Mouse (Mus musculus) right cerebral cortex, postnatal 25 days (tissue): ENCODE results near the gene Map4k5.

Experiments
- DNase-seq: peaks from one replicate; pipeline ENCODE4 v3.0.0; 2022

Map4k5 gene

GRCm38 (mm10) chr12:69892371-69893251 is at the start of gene Map4k5, which contains the start of gene Atl1:
TSS of gene Map4k5 (minus strand) at chr12:69893200.
TSS of gene Atl1 (plus strand) at chr12:69892614.
- DNase-seq = peak; percentile 92

GRCm38 (mm10) chr12:69941655-69942329 is 48.8 kb upstream of the Map4k5 start:
- DNase-seq = no peak

- DNase-seq = no peak
Measured at GRCm38 (mm10) chr12:69939291-69939690, 46.3 kb upstream of the Map4k5 start.

GRCm38 (mm10) chr12:69937731-69938130 is 44.7 kb upstream of the Map4k5 start:
- DNase-seq = no peak

- DNase-seq = no peak
Measured at GRCm38 (mm10) chr12:69926716-69927115, 33.7 kb upstream of the Map4k5 start.

GRCm38 (mm10) chr12:69924012-69924411 is 31.0 kb upstream of the Map4k5 start:
- no peak for DNase-seq

- no peak for DNase-seq
Measured at GRCm38 (mm10) chr12:69923603-69924002, 30.6 kb upstream of the Map4k5 start.

GRCm38 (mm10) chr12:69923128-69923527 is 30.1 kb upstream of the Map4k5 start:
- DNase-seq = no peak

- no peak for DNase-seq
Measured at GRCm38 (mm10) chr12:69922099-69922498, 29.1 kb upstream of the Map4k5 start.

GRCm38 (mm10) chr12:69917870-69918269 is 24.9 kb upstream of the Map4k5 start:
- no peak for DNase-seq

- DNase-seq = no peak
Measured at GRCm38 (mm10) chr12:69912737-69913136, 19.7 kb upstream of the Map4k5 start.

GRCm38 (mm10) chr12:69911906-69912305 is 18.9 kb upstream of the Map4k5 start:
- DNase-seq = no peak

GRCm38 (mm10) chr12:69908511-69908900 is 15.5 kb upstream of the Map4k5 start:
- peak; percentile 89 for DNase-seq

GRCm38 (mm10) chr12:69907667-69908510 is 14.9 kb upstream of the Map4k5 start:
- peak; percentile 77 for DNase-seq

- peak; percentile 26 for DNase-seq
Measured at GRCm38 (mm10) chr12:69904991-69905390, 12.0 kb upstream of the Map4k5 start.

- DNase-seq = no peak
Measured at GRCm38 (mm10) chr12:69898119-69898518, 5.1 kb upstream of the Map4k5 start.

- no peak for DNase-seq
Measured at GRCm38 (mm10) chr12:69895046-69895445, 2.0 kb upstream of the Map4k5 start.

- no peak for DNase-seq
Measured at GRCm38 (mm10) chr12:69893927-69894326, 927 bp upstream of the Map4k5 start.

GRCm38 (mm10) chr12:69891721-69892120 is 1.3 kb downstream of the Map4k5 start:
- DNase-seq = no peak

- no peak for DNase-seq
Measured at GRCm38 (mm10) chr12:69890476-69890875, 2.5 kb downstream of the Map4k5 start.

- DNase-seq = no peak
Measured at GRCm38 (mm10) chr12:69890051-69890450, 2.9 kb downstream of the Map4k5 start.

- DNase-seq = no peak
Measured at GRCm38 (mm10) chr12:69888345-69888744, 4.7 kb downstream of the Map4k5 start.

- DNase-seq = no peak
Measured at GRCm38 (mm10) chr12:69887776-69888175, 5.2 kb downstream of the Map4k5 start.
